Mouse (Mus musculus): ENCODE data around the gene Fignl1. TPM values are rescaled to one million over a fixed set of nuclear protein-coding genes. Genes with fewer than 3 reads are reported as not detected.

Gene Fignl1
- polyA plus RNA-seq, 1 experiment from 2014 or later: 93.2 TPM

- Histone ChIP-seq H3K9me3 (replicated peaks) (no peaks in the 10 kb centered on the region), H3K27ac (replicated peaks) (peak overlapping the region; percentile 65), H3K4me2 (peak overlapping the region; percentile 36), H3K36me3 (replicated peaks) (no peaks in the 10 kb centered on the region), H3K4me3 (replicated peaks) (no peak overlapping the region), H3K4me1 (replicated peaks) (peaks cover 51% of the 10 kb centered on the region), H3K27me3 (peaks cover 31% of the 10 kb centered on the region), H3K9ac (peak overlapping the region; percentile 36; the same call in 1 of the 2 replicates)
- 42% methylated on average over 20 of the region's 20 CpGs for WGBS (ENCODE audit: insufficient replicate concordance)
- peak; percentile 51 for ATAC-seq (ENCODE audit: insufficient read depth)
Observed at GRCm38 (mm10) chr11:11822181-11823095, 13.7 kb upstream of the Fignl1 start.

- no peak overlapping the region; the same call in 1 of the 2 replicates for H3K9ac ChIP-seq
- H3K4me2 ChIP-seq: peak overlapping the region; percentile 34
- 32% methylated on average over 16 of the region's 16 CpGs for WGBS (ENCODE audit: insufficient replicate concordance)
- no peak overlapping the region for H3K4me3 ChIP-seq (replicated peaks)
- H3K9me3 ChIP-seq (replicated peaks): no peaks in the 10 kb centered on the region
- ATAC-seq (ENCODE audit: insufficient read depth): no peak
- peak overlapping the region; percentile 79 for H3K27ac ChIP-seq (replicated peaks)
- H3K36me3 ChIP-seq (replicated peaks): no peaks in the 10 kb centered on the region
- peaks cover 21% of the 10 kb centered on the region for H3K27me3 ChIP-seq
- H3K4me1 ChIP-seq (replicated peaks): peaks cover 59% of the 10 kb centered on the region
Observed at GRCm38 (mm10) chr11:11821387-11821975, 12.7 kb upstream of the Fignl1 start.

- Histone ChIP-seq H3K9me3 (replicated peaks) (no peaks in the 10 kb centered on the region), H3K4me1 (replicated peaks) (peaks cover 67% of the 10 kb centered on the region), H3K27me3 (peaks cover 14% of the 10 kb centered on the region), H3K4me3 (replicated peaks) (no peak overlapping the region), H3K27ac (replicated peaks) (peak overlapping the region; percentile 79), H3K36me3 (replicated peaks) (no peaks in the 10 kb centered on the region), H3K9ac (no peak overlapping the region), H3K4me2 (no peak overlapping the region)
- WGBS (ENCODE audit: insufficient replicate concordance): 30% methylated on average over 3 of the region's 3 CpGs
- ATAC-seq (ENCODE audit: insufficient read depth): no peak
Observed at GRCm38 (mm10) chr11:11820737-11821136, 12.0 kb upstream of the Fignl1 start.

- Histone ChIP-seq H3K9me3 (replicated peaks) (no peaks in the 10 kb centered on the region), H3K4me3 (replicated peaks) (no peak overlapping the region), H3K27me3 (peaks cover 9% of the 10 kb centered on the region), H3K9ac (no peak overlapping the region), H3K27ac (replicated peaks) (peak overlapping the region; percentile 79; the same call in 1 of the 2 replicates), H3K36me3 (replicated peaks) (no peaks in the 10 kb centered on the region), H3K4me2 (no peak overlapping the region), H3K4me1 (replicated peaks) (peaks cover 72% of the 10 kb centered on the region)
- WGBS (ENCODE audit: insufficient replicate concordance): 6% methylated on average over 2 of the region's 2 CpGs
- ATAC-seq (ENCODE audit: insufficient read depth): peak; percentile 19
Observed at GRCm38 (mm10) chr11:11820251-11820650, 11.5 kb upstream of the Fignl1 start.

- Histone ChIP-seq H3K4me2 (no peak overlapping the region), H3K4me1 (replicated peaks) (peaks cover 77% of the 10 kb centered on the region), H3K36me3 (replicated peaks) (no peaks in the 10 kb centered on the region), H3K4me3 (replicated peaks) (no peak overlapping the region), H3K9me3 (replicated peaks) (no peaks in the 10 kb centered on the region), H3K27me3 (no peaks in the 10 kb centered on the region), H3K9ac (no peak overlapping the region), H3K27ac (replicated peaks) (0 out of 2 replicates have a peak overlapping the region, but pooled peaks have one; percentile 43)
- ATAC-seq (ENCODE audit: insufficient read depth): no peak
- 74% methylated on average over 5 of the region's 5 CpGs for WGBS (ENCODE audit: insufficient replicate concordance)
Observed at GRCm38 (mm10) chr11:11819206-11819605, 10.4 kb upstream of the Fignl1 start.

GRCm38 (mm10) chr11:11818797-11819196 lies 10.0 kb upstream of the Fignl1 start:
- peaks cover 75% of the 10 kb centered on the region for H3K4me1 ChIP-seq (replicated peaks)
- peak overlapping the region; percentile 43; the same call in 1 of the 2 replicates for H3K27ac ChIP-seq (replicated peaks)
- H3K27me3 ChIP-seq: no peaks in the 10 kb centered on the region

GRCm38 (mm10) chr11:11815737-11816136 lies 7.0 kb upstream of the Fignl1 start:
- Histone ChIP-seq H3K27ac (replicated peaks) (peak overlapping the region; percentile 95), H3K27me3 (no peaks in the 10 kb centered on the region), H3K9me3 (replicated peaks) (no peaks in the 10 kb centered on the region), H3K4me1 (replicated peaks) (peaks cover 62% of the 10 kb centered on the region), H3K4me3 (replicated peaks) (peak overlapping the region; percentile 30), H3K36me3 (replicated peaks) (no peaks in the 10 kb centered on the region), H3K9ac (peak overlapping the region; percentile 51; the same call in 1 of the 2 replicates), H3K4me2 (peak overlapping the region; percentile 68)
- 16% methylated on average over 3 of the region's 3 CpGs for WGBS (ENCODE audit: insufficient replicate concordance)
- ATAC-seq (ENCODE audit: insufficient read depth): peak; percentile 91

More at GRCm38 (mm10) chr11:11818797-11819196, 10.0 kb upstream of the Fignl1 start:
- no peak overlapping the region for H3K4me3 ChIP-seq (replicated peaks)
- no peaks in the 10 kb centered on the region for H3K36me3 ChIP-seq (replicated peaks)
- H3K9ac ChIP-seq: no peak overlapping the region
- WGBS (ENCODE audit: insufficient replicate concordance): 81% methylated on average over 6 of the region's 6 CpGs
- no peak overlapping the region for H3K4me2 ChIP-seq
- ATAC-seq (ENCODE audit: insufficient read depth): no peak
- no peaks in the 10 kb centered on the region for H3K9me3 ChIP-seq (replicated peaks)

GRCm38 (mm10) chr11:11811906-11812480 lies 3.2 kb upstream of the Fignl1 start:
- peaks cover 73% of the 10 kb centered on the region for H3K4me1 ChIP-seq (replicated peaks)
- H3K9me3 ChIP-seq (replicated peaks): no peaks in the 10 kb centered on the region
- H3K36me3 ChIP-seq (replicated peaks): no peaks in the 10 kb centered on the region
- ATAC-seq (ENCODE audit: insufficient read depth): peak; percentile 20
- 0 out of 2 replicates have a peak overlapping the region, but pooled peaks have one; percentile 5 for H3K4me3 ChIP-seq (replicated peaks)
- peak overlapping the region; percentile 9; the same call in 1 of the 2 replicates for H3K9ac ChIP-seq
- no peaks in the 10 kb centered on the region for H3K27me3 ChIP-seq
- WGBS (ENCODE audit: insufficient replicate concordance): 3% methylated on average over 9 of the region's 9 CpGs
- H3K4me2 ChIP-seq: peak overlapping the region; percentile 51
- peak overlapping the region; percentile 60 for H3K27ac ChIP-seq (replicated peaks)

- Histone ChIP-seq H3K4me2 (peak overlapping the region; percentile 99), H3K4me3 (replicated peaks) (peak overlapping the region; percentile 77), H3K27ac (replicated peaks) (peak overlapping the region; percentile 96), H3K9ac (peak overlapping the region; percentile 85), H3K9me3 (replicated peaks) (no peaks in the 10 kb centered on the region), H3K4me1 (replicated peaks) (peaks cover 64% of the 10 kb centered on the region), H3K27me3 (no peaks in the 10 kb centered on the region), H3K36me3 (replicated peaks) (peaks cover 21% of the 10 kb centered on the region)
- peak; percentile 0; the same call in 1 of the 2 replicates for ATAC-seq (ENCODE audit: insufficient read depth)
- 17% methylated on average over 11 of the region's 11 CpGs for WGBS (ENCODE audit: insufficient replicate concordance)
Observed at GRCm38 (mm10) chr11:11809404-11810175, 828 bp upstream of the Fignl1 start.

- peak overlapping the region; percentile 99 for H3K4me2 ChIP-seq
- H3K27ac ChIP-seq (replicated peaks): peak overlapping the region; percentile 96
- 3% methylated on average over 25 of the region's 25 CpGs for WGBS (ENCODE audit: insufficient replicate concordance)
- H3K27me3 ChIP-seq: no peaks in the 10 kb centered on the region
- no peaks in the 10 kb centered on the region for H3K9me3 ChIP-seq (replicated peaks)
- H3K36me3 ChIP-seq (replicated peaks): peaks cover 35% of the 10 kb centered on the region
- H3K4me3 ChIP-seq (replicated peaks): peak overlapping the region; percentile 77
- peaks cover 70% of the 10 kb centered on the region for H3K4me1 ChIP-seq (replicated peaks)
- ATAC-seq (ENCODE audit: insufficient read depth): peak; percentile 76
- peak overlapping the region; percentile 82 for H3K9ac ChIP-seq
Observed at GRCm38 (mm10) chr11:11808035-11808819, 535 bp downstream of the Fignl1 start.

All from liver, embryonic 15.5 days (tissue).